Mouse (Mus musculus) T-cell, adult 66 days (primary cell): Measurements from ENCODE around the gene Gm7168. TPM values are rescaled to one million over a fixed set of nuclear protein-coding genes. Genes with fewer than 3 reads are reported as not detected.

Source experiments
- total RNA-seq, 2 experiments: library from RNA; stranded (reverse); gene quantifications; 3 replicates in 1 of 2; 4 replicates in 1 of 2; pipeline ENCODE4 v1.2.4; 2023

The Gm7168 gene
- total RNA-seq, result not detected

DNA sequence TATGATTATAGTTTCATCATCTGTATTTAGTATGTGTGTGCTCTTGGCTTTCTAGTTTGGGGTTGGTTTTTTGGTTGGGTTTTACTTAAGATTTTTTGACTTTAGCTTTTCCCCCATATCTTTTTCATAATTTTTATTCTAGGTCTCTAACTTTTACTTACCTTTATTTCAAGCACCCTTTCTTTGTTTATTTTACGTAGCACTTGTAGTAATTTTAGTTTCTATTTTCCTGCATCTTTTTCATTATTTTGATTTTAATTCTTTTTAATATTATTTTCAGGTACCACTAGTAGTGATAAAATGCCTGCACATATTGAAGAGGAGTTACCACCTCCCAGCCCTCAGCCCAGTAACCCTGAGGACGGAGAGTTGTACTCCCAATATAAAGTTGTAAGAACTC lies at the start of gene Gm7168:
Gene Gm7168, plus strand, starts transcription at position 301 of the 400 bp plus-strand sequence.

Other genes with a start within 250 kb of the Gm7168 start
- 1 to 10 TPM; 2.2 to 4.9 TPM for gene Afdn, start 187.8 kb upstream of the Gm7168 start, total RNA-seq
- not detected for gene Tcte2, start 186.5 kb upstream of the Gm7168 start, total RNA-seq
- not detected for gene Gm7356, start 55.3 kb downstream of the Gm7168 start, total RNA-seq
- not detected for gene Gm7358, start 111.2 kb downstream of the Gm7168 start, total RNA-seq